Mouse (Mus musculus) adrenal gland, adult 10 weeks (tissue): ENCODE results near the gene Spock3. TPM values are rescaled to one million over a fixed set of nuclear protein-coding genes. Genes with fewer than 3 reads are reported as not detected.

Source experiments
- polyA plus RNA-seq: library from polyadenylated mRNA; stranded (reverse); fragments of 350-450 nt; fragmentation: Illumina TruSeq; extraction: RNeasy Lipid Tissue Mini Kit (QIAGEN cat#74804); gene quantifications from one replicate; pipeline ENCODE4 v1.2.3, GENCODE M21; 2014; ENCODE audit warnings: low read depth, low replicate concordance

Gene Spock3
- 24.2 TPM for polyA plus RNA-seq

DNA sequence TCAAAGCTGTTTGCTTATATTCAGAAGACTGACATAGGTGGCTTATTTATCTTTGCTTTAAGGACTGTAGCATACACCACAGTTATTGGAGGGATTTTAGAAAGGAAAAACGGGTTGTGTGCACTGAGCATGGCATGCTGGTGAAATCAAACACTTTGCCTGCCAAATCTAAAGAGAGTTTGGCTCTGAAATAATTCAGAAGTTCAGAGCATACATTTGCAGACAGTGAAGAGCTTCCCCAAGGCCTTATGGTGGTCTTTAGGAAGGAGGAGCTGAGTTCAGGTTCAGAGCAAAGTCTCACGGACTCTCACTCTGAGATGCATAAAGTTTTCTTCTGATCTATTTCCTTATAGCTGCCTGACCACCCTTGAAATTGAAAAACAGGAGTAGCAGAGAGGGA, at the start of gene Spock3:
Spock3 (plus strand) TSS at position 301 of the 400 bp plus-strand sequence.

